Mouse (Mus musculus) splenic B cell, adult 2 months (primary cell): ENCODE results near the gene S100a6.

ENCODE experiments used
- DNase-seq: peaks from one replicate; pipeline ENCODE4 v3.0.0-alpha.2; 2011; ENCODE audit warnings: low read depth, low spot score
- H3K27me3 ChIP-seq: 2 replicates; pipeline ENCODE4 v1.6.1; 2012; ENCODE audit warnings: mild to moderate bottlenecking, low read length, moderate library complexity, mixed read lengths; ENCODE audit not compliant: control insufficient read depth, poor library complexity, insufficient read depth, severe bottlenecking
- H3K36me3 ChIP-seq: 2 replicates; pipeline ENCODE4 v1.6.1; 2012; ENCODE audit warnings: mild to moderate bottlenecking, low read length, moderate library complexity, mixed read lengths; ENCODE audit not compliant: control insufficient read depth, poor library complexity, insufficient read depth, severe bottlenecking

The S100a6 gene

GRCm38 (mm10) chr3:90627807-90628206 lies 15.1 kb downstream of the S100a6 start:
- Histone ChIP-seq H3K36me3 (no peaks in the 10 kb centered on the region), H3K27me3 (no peaks in the 10 kb centered on the region)
- DNase-seq: peak; percentile 63

- DNase-seq: no peak
- H3K27me3 ChIP-seq: no peaks in the 10 kb centered on the region
- no peaks in the 10 kb centered on the region for H3K36me3 ChIP-seq
Observed at GRCm38 (mm10) chr3:90629298-90629697, 16.6 kb downstream of the S100a6 start.

GRCm38 (mm10) chr3:90631984-90632383 lies 19.3 kb downstream of the S100a6 start:
- H3K27me3 ChIP-seq: no peaks in the 10 kb centered on the region
- no peak for DNase-seq

GRCm38 (mm10) chr3:90638511-90639275 lies 26.0 kb downstream of the S100a6 start:
- H3K36me3 ChIP-seq: no peaks in the 10 kb centered on the region
- H3K27me3 ChIP-seq: no peaks in the 10 kb centered on the region
- no peak for DNase-seq

More at GRCm38 (mm10) chr3:90631984-90632383, 19.3 kb downstream of the S100a6 start:
- H3K36me3 ChIP-seq: no peaks in the 10 kb centered on the region

GRCm38 (mm10) chr3:90639511-90640154 lies 27.0 kb downstream of the S100a6 start:
- Histone ChIP-seq H3K36me3 (no peaks in the 10 kb centered on the region), H3K27me3 (no peaks in the 10 kb centered on the region)
- DNase-seq: peak; percentile 75

GRCm38 (mm10) chr3:90640981-90641380 lies 28.3 kb downstream of the S100a6 start:
- no peaks in the 10 kb centered on the region for H3K36me3 ChIP-seq
- no peaks in the 10 kb centered on the region for H3K27me3 ChIP-seq
- DNase-seq: no peak

- peak; percentile 69 for DNase-seq
- Histone ChIP-seq H3K27me3 (no peaks in the 10 kb centered on the region; the same call in 1 of the 2 replicates), H3K36me3 (no peaks in the 10 kb centered on the region)
Observed at GRCm38 (mm10) chr3:90644220-90644619, 31.5 kb downstream of the S100a6 start.

GRCm38 (mm10) chr3:90647291-90647690 lies 34.6 kb downstream of the S100a6 start:
- Histone ChIP-seq H3K27me3 (no peaks in the 10 kb centered on the region; the same call in 1 of the 2 replicates), H3K36me3 (no peaks in the 10 kb centered on the region)
- DNase-seq: no peak

- Histone ChIP-seq H3K27me3 (no peaks in the 10 kb centered on the region; the same call in 1 of the 2 replicates), H3K36me3 (no peaks in the 10 kb centered on the region)
- no peak for DNase-seq
Observed at GRCm38 (mm10) chr3:90648981-90649380, 36.3 kb downstream of the S100a6 start.

GRCm38 (mm10) chr3:90649832-90650231 lies 37.1 kb downstream of the S100a6 start:
- DNase-seq: no peak
- H3K36me3 ChIP-seq: no peaks in the 10 kb centered on the region
- no peaks in the 10 kb centered on the region; the same call in 1 of the 2 replicates for H3K27me3 ChIP-seq

- Histone ChIP-seq H3K36me3 (no peaks in the 10 kb centered on the region), H3K27me3 (no peaks in the 10 kb centered on the region; the same call in 1 of the 2 replicates)
- DNase-seq: peak; percentile 74
Observed at GRCm38 (mm10) chr3:90652878-90653508, 40.3 kb downstream of the S100a6 start.

- H3K36me3 ChIP-seq: no peaks in the 10 kb centered on the region
- H3K27me3 ChIP-seq: no peaks in the 10 kb centered on the region; the same call in 1 of the 2 replicates
- no peak for DNase-seq
Observed at GRCm38 (mm10) chr3:90653717-90654116, 41.0 kb downstream of the S100a6 start, which contains the start of gene S100a7a. Gene S100a7a, plus strand, starts transcription at chr3:90654017.

- Histone ChIP-seq H3K27me3 (no peaks in the 10 kb centered on the region), H3K36me3 (no peaks in the 10 kb centered on the region)
- DNase-seq: peak; percentile 15
Observed at GRCm38 (mm10) chr3:90657405-90657804, 44.7 kb downstream of the S100a6 start.

GRCm38 (mm10) chr3:90659364-90660044 lies 46.8 kb downstream of the S100a6 start:
- Histone ChIP-seq H3K27me3 (no peaks in the 10 kb centered on the region), H3K36me3 (no peaks in the 10 kb centered on the region)
- DNase-seq: no peak
